Mouse (Mus musculus): ENCODE measurements at regions not wholly inside any gene's neighbourhood (a gene's known extent, or its start where the extent isn't known, plus 50 kb on each side); places are given as distances from the start of the nearest gene placed in this dataset.

- Histone ChIP-seq H3K4me2 (ENCODE audit: low read depth) (no peak overlapping the region), H3K4me1 (ENCODE audit: control insufficient read depth, insufficient read depth, low read length) (no peaks in the 10 kb centered on the region), H3K27me3 (ENCODE audit: control insufficient read depth, insufficient read depth, low read length) (no peaks in the 10 kb centered on the region), H3K9me3 (ENCODE audit: control insufficient read depth, low read length) (no peaks in the 10 kb centered on the region), H3K27ac (ENCODE audit: low read depth, low read length) (no peak overlapping the region), H3K4me3 (ENCODE audit: low read depth, low read length) (no peak overlapping the region), H3K9ac (ENCODE audit: low read length) (no peak overlapping the region), H3K36me3 (ENCODE audit: control insufficient read depth, insufficient read depth, low read length) (no peaks in the 10 kb centered on the region)
- WGBS: 85% methylated on average over 8 of the region's 8 CpGs
- ATAC-seq (ENCODE audit: insufficient read depth, low FRiP score, low TSS enrichment) (no peak), DNase-seq (ENCODE audit: low spot score) (no peak)
Observed at GRCm38 (mm10) chr10:117983271-117983670, 137.4 kb upstream of the Rap1b start.

- Histone ChIP-seq H3K4me2 (ENCODE audit: low read depth) (no peak overlapping the region), H3K27ac (ENCODE audit: low read depth, low read length) (no peak overlapping the region), H3K27me3 (ENCODE audit: control insufficient read depth, insufficient read depth, low read length) (no peaks in the 10 kb centered on the region), H3K9me3 (ENCODE audit: control insufficient read depth, low read length) (no peaks in the 10 kb centered on the region), H3K9ac (ENCODE audit: low read length) (no peak overlapping the region), H3K4me1 (ENCODE audit: control insufficient read depth, insufficient read depth, low read length) (no peaks in the 10 kb centered on the region), H3K4me3 (ENCODE audit: low read depth, low read length) (no peak overlapping the region), H3K36me3 (ENCODE audit: control insufficient read depth, insufficient read depth, low read length) (no peaks in the 10 kb centered on the region)
- WGBS: 75% methylated on average over 15 of the region's 15 CpGs
- no peak for DNase-seq (ENCODE audit: low spot score)
- no peak for ATAC-seq (ENCODE audit: insufficient read depth, low FRiP score, low TSS enrichment)
Observed at GRCm38 (mm10) chr10:117984784-117985602, 139.2 kb upstream of the Rap1b start.

GRCm38 (mm10) chr10:117987620-117988019 lies 141.8 kb upstream of the Rap1b start:
- ATAC-seq (ENCODE audit: insufficient read depth, low FRiP score, low TSS enrichment): no peak
- Histone ChIP-seq H3K4me3 (ENCODE audit: low read depth, low read length) (no peak overlapping the region), H3K4me2 (ENCODE audit: low read depth) (no peak overlapping the region), H3K27ac (ENCODE audit: low read depth, low read length) (no peak overlapping the region), H3K9me3 (ENCODE audit: control insufficient read depth, low read length) (no peaks in the 10 kb centered on the region), H3K27me3 (ENCODE audit: control insufficient read depth, insufficient read depth, low read length) (no peaks in the 10 kb centered on the region), H3K36me3 (ENCODE audit: control insufficient read depth, insufficient read depth, low read length) (no peaks in the 10 kb centered on the region), H3K4me1 (ENCODE audit: control insufficient read depth, insufficient read depth, low read length) (no peaks in the 10 kb centered on the region), H3K9ac (ENCODE audit: low read length) (no peak overlapping the region)
- DNase-seq (ENCODE audit: low spot score): no peak
- 73% methylated on average over 6 of the region's 6 CpGs for WGBS

GRCm38 (mm10) chr10:117988076-117988475 lies 142.2 kb upstream of the Rap1b start:
- no peaks in the 10 kb centered on the region for H3K27me3 ChIP-seq (ENCODE audit: control insufficient read depth, insufficient read depth, low read length)
- H3K9ac ChIP-seq (ENCODE audit: low read length): no peak overlapping the region
- H3K9me3 ChIP-seq (ENCODE audit: control insufficient read depth, low read length): no peaks in the 10 kb centered on the region
- no peak overlapping the region for H3K4me3 ChIP-seq (ENCODE audit: low read depth, low read length)
- no peak overlapping the region for H3K4me2 ChIP-seq (ENCODE audit: low read depth)
- H3K36me3 ChIP-seq (ENCODE audit: control insufficient read depth, insufficient read depth, low read length): no peaks in the 10 kb centered on the region
- H3K27ac ChIP-seq (ENCODE audit: low read depth, low read length): no peak overlapping the region
- WGBS: 82% methylated on average over 5 of the region's 5 CpGs
- ATAC-seq (ENCODE audit: insufficient read depth, low FRiP score, low TSS enrichment): no peak
- no peak for DNase-seq (ENCODE audit: low spot score)
- H3K4me1 ChIP-seq (ENCODE audit: control insufficient read depth, insufficient read depth, low read length): no peaks in the 10 kb centered on the region

GRCm38 (mm10) chr10:117991176-117991575 lies 145.3 kb upstream of the Rap1b start:
- no peak overlapping the region for H3K9ac ChIP-seq (ENCODE audit: low read length)
- no peaks in the 10 kb centered on the region for H3K36me3 ChIP-seq (ENCODE audit: control insufficient read depth, insufficient read depth, low read length)
- 0 out of 2 replicates have a peak, but pooled peaks cover 3% of the 10 kb centered on the region for H3K4me1 ChIP-seq (ENCODE audit: control insufficient read depth, insufficient read depth, low read length)
- no peaks in the 10 kb centered on the region for H3K27me3 ChIP-seq (ENCODE audit: control insufficient read depth, insufficient read depth, low read length)
- DNase-seq (ENCODE audit: low spot score) (no peak), ATAC-seq (ENCODE audit: insufficient read depth, low FRiP score, low TSS enrichment) (no peak)
- no peaks in the 10 kb centered on the region for H3K9me3 ChIP-seq (ENCODE audit: control insufficient read depth, low read length)
- no peak overlapping the region for H3K4me3 ChIP-seq (ENCODE audit: low read depth, low read length)
- WGBS: 85% methylated on average over 1 of the region's 1 CpGs
- no peak overlapping the region for H3K4me2 ChIP-seq (ENCODE audit: low read depth)
- no peak overlapping the region for H3K27ac ChIP-seq (ENCODE audit: low read depth, low read length)

GRCm38 (mm10) chr10:117992317-117992716 lies 146.5 kb upstream of the Rap1b start:
- Histone ChIP-seq H3K4me1 (ENCODE audit: control insufficient read depth, insufficient read depth, low read length) (0 out of 2 replicates have a peak, but pooled peaks cover 3% of the 10 kb centered on the region), H3K4me3 (ENCODE audit: low read depth, low read length) (no peak overlapping the region), H3K27me3 (ENCODE audit: control insufficient read depth, insufficient read depth, low read length) (no peaks in the 10 kb centered on the region), H3K27ac (ENCODE audit: low read depth, low read length) (no peak overlapping the region), H3K9me3 (ENCODE audit: control insufficient read depth, low read length) (no peaks in the 10 kb centered on the region), H3K4me2 (ENCODE audit: low read depth) (no peak overlapping the region), H3K9ac (ENCODE audit: low read length) (no peak overlapping the region), H3K36me3 (ENCODE audit: control insufficient read depth, insufficient read depth, low read length) (no peaks in the 10 kb centered on the region)
- DNase-seq (ENCODE audit: low spot score): no peak
- ATAC-seq (ENCODE audit: insufficient read depth, low FRiP score, low TSS enrichment): no peak
- 88% methylated on average over 9 of the region's 9 CpGs for WGBS

- WGBS: 92% methylated on average over 3 of the region's 3 CpGs
- Histone ChIP-seq H3K9ac (ENCODE audit: low read length) (no peak overlapping the region), H3K4me2 (ENCODE audit: low read depth) (no peak overlapping the region), H3K4me1 (ENCODE audit: control insufficient read depth, insufficient read depth, low read length) (0 out of 2 replicates have a peak, but pooled peaks cover 3% of the 10 kb centered on the region), H3K4me3 (ENCODE audit: low read depth, low read length) (no peak overlapping the region), H3K27me3 (ENCODE audit: control insufficient read depth, insufficient read depth, low read length) (no peaks in the 10 kb centered on the region), H3K36me3 (ENCODE audit: control insufficient read depth, insufficient read depth, low read length) (no peaks in the 10 kb centered on the region), H3K27ac (ENCODE audit: low read depth, low read length) (no peak overlapping the region), H3K9me3 (ENCODE audit: control insufficient read depth, low read length) (no peaks in the 10 kb centered on the region)
- no peak for DNase-seq (ENCODE audit: low spot score)
- ATAC-seq (ENCODE audit: insufficient read depth, low FRiP score, low TSS enrichment): no peak
Observed at GRCm38 (mm10) chr10:117993809-117994208, 147.8 kb upstream of the Mdm1 start.

GRCm38 (mm10) chr10:117994768-117995167 lies 146.8 kb upstream of the Mdm1 start:
- ATAC-seq (ENCODE audit: insufficient read depth, low FRiP score, low TSS enrichment) (peak; percentile 48; the same call in 1 of the 2 replicates), DNase-seq (ENCODE audit: low spot score) (peak; percentile 35)
- H3K9ac ChIP-seq (ENCODE audit: low read length): no peak overlapping the region
- no peaks in the 10 kb centered on the region for H3K27me3 ChIP-seq (ENCODE audit: control insufficient read depth, insufficient read depth, low read length)
- no peak overlapping the region for H3K4me3 ChIP-seq (ENCODE audit: low read depth, low read length)
- 36% methylated on average over 9 of the region's 9 CpGs for WGBS
- no peaks in the 10 kb centered on the region for H3K9me3 ChIP-seq (ENCODE audit: control insufficient read depth, low read length)
- peak overlapping the region; percentile 23; the same call in 1 of the 2 replicates for H3K4me2 ChIP-seq (ENCODE audit: low read depth)
- 0 out of 2 replicates have a peak, but pooled peaks cover 3% of the 10 kb centered on the region for H3K4me1 ChIP-seq (ENCODE audit: control insufficient read depth, insufficient read depth, low read length)
- H3K36me3 ChIP-seq (ENCODE audit: control insufficient read depth, insufficient read depth, low read length): no peaks in the 10 kb centered on the region
- H3K27ac ChIP-seq (ENCODE audit: low read depth, low read length): no peak overlapping the region

- no peak overlapping the region for H3K4me2 ChIP-seq (ENCODE audit: low read depth)
- H3K9me3 ChIP-seq (ENCODE audit: control insufficient read depth, low read length): no peaks in the 10 kb centered on the region
- no peak for ATAC-seq (ENCODE audit: insufficient read depth, low FRiP score, low TSS enrichment)
- no peak for DNase-seq (ENCODE audit: low spot score)
- WGBS: 85% methylated on average over 5 of the region's 5 CpGs
- H3K27me3 ChIP-seq (ENCODE audit: control insufficient read depth, insufficient read depth, low read length): no peaks in the 10 kb centered on the region
- 0 out of 2 replicates have a peak, but pooled peaks cover 3% of the 10 kb centered on the region for H3K4me1 ChIP-seq (ENCODE audit: control insufficient read depth, insufficient read depth, low read length)
- no peak overlapping the region for H3K27ac ChIP-seq (ENCODE audit: low read depth, low read length)
- H3K4me3 ChIP-seq (ENCODE audit: low read depth, low read length): no peak overlapping the region
- no peak overlapping the region for H3K9ac ChIP-seq (ENCODE audit: low read length)
- H3K36me3 ChIP-seq (ENCODE audit: control insufficient read depth, insufficient read depth, low read length): no peaks in the 10 kb centered on the region
Observed at GRCm38 (mm10) chr10:117997796-117998195, 143.8 kb upstream of the Mdm1 start.

All from neural tube, embryonic 11.5 days (tissue).